Mouse (Mus musculus): ENCODE measurements around the gene Filip1. TPM values are rescaled to one million over a fixed set of nuclear protein-coding genes. Genes with fewer than 3 reads are reported as not detected.
"Not testable (repeated sequence)": the region's sequence is repeated elsewhere in the genome, so short reads cannot be mapped to it uniquely, and the experiment has no call there.

Gene Filip1
- 4.8 and 9.4 TPM in 2 replicates for polyA plus RNA-seq (2012; rRNA removed)

GRCm38 (mm10) chr9:80012751-80013150 lies at the start of gene Filip1:
Gene Filip1 (minus strand): TSS chr9:80012851.
- 35% methylated on average over 7 of the region's 7 CpGs for WGBS
- no peak within 1 kb of the TSS for H3K4me3 ChIP-seq (replicated peaks; ENCODE audit: extremely low read depth, low read depth, low read length)
- TF ChIP-seq CTCF (IDR thresholded peaks at IDR 0.05; ENCODE audit: insufficient read depth, low read length) (no peak), POLR2A (IDR thresholded peaks at IDR 0.05; ENCODE audit: borderline replicate concordance, extremely low read depth, low read depth, low read length) (no peak)

GRCm38 (mm10) chr9:80057690-80058089 lies 45.0 kb upstream of the Filip1 start:
- Histone ChIP-seq H3K4me1 (ENCODE audit: control insufficient read depth, insufficient read depth, low read length) (no peaks in the 10 kb centered on the region), H3K4me3 (replicated peaks; ENCODE audit: extremely low read depth, low read depth, low read length) (no peak overlapping the region)
- WGBS, result 56% methylated on average over 2 of the region's 2 CpGs
- DNase-seq, result no peak
- TF ChIP-seq POLR2A (IDR thresholded peaks at IDR 0.05; ENCODE audit: borderline replicate concordance, extremely low read depth, low read depth, low read length), result no peak
- no peak for TF ChIP-seq CTCF (IDR thresholded peaks at IDR 0.05; ENCODE audit: insufficient read depth, low read length)

More at GRCm38 (mm10) chr9:80012751-80013150, at the start of gene Filip1:
- H3K4me1 ChIP-seq (ENCODE audit: control insufficient read depth, insufficient read depth, low read length), result no peaks in the 10 kb centered on the region
- DNase-seq, result no peak

GRCm38 (mm10) chr9:80052951-80053350 lies 40.3 kb upstream of the Filip1 start:
- WGBS, result 85% methylated on average over 5 of the region's 5 CpGs

GRCm38 (mm10) chr9:80049271-80049670 lies 36.6 kb upstream of the Filip1 start:
- not testable (repeated sequence) for H3K4me1 ChIP-seq (ENCODE audit: control insufficient read depth, insufficient read depth, low read length); DNase-seq; H3K4me3 ChIP-seq (replicated peaks; ENCODE audit: extremely low read depth, low read depth, low read length)
- WGBS, result 65% methylated on average over 5 of the region's 5 CpGs

More at GRCm38 (mm10) chr9:80052951-80053350, 40.3 kb upstream of the Filip1 start:
- no peaks in the 10 kb centered on the region for H3K4me1 ChIP-seq (ENCODE audit: control insufficient read depth, insufficient read depth, low read length)
- H3K4me3 ChIP-seq (replicated peaks; ENCODE audit: extremely low read depth, low read depth, low read length), result no peak overlapping the region
- DNase-seq, result no peak
- TF ChIP-seq POLR2A (IDR thresholded peaks at IDR 0.05; ENCODE audit: borderline replicate concordance, extremely low read depth, low read depth, low read length) (no peak), CTCF (IDR thresholded peaks at IDR 0.05; ENCODE audit: insufficient read depth, low read length) (no peak)

GRCm38 (mm10) chr9:80044301-80044700 lies 31.6 kb upstream of the Filip1 start:
- H3K4me3 ChIP-seq (replicated peaks; ENCODE audit: extremely low read depth, low read depth, low read length); DNase-seq; H3K4me1 ChIP-seq (ENCODE audit: control insufficient read depth, insufficient read depth, low read length): not testable (repeated sequence)
- 83% methylated on average over 4 of the region's 4 CpGs for WGBS

- TF ChIP-seq POLR2A (IDR thresholded peaks at IDR 0.05; ENCODE audit: borderline replicate concordance, extremely low read depth, low read depth, low read length), result no peak
- TF ChIP-seq CTCF (IDR thresholded peaks at IDR 0.05; ENCODE audit: insufficient read depth, low read length), result no peak
- DNase-seq, result no peak
- H3K4me1 ChIP-seq (ENCODE audit: control insufficient read depth, insufficient read depth, low read length), result no peaks in the 10 kb centered on the region
- 28% methylated on average over 2 of the region's 2 CpGs for WGBS
- no peak overlapping the region for H3K4me3 ChIP-seq (replicated peaks; ENCODE audit: extremely low read depth, low read depth, low read length)
Measured at GRCm38 (mm10) chr9:80039296-80039815, 26.7 kb upstream of the Filip1 start.

- Histone ChIP-seq H3K4me1 (ENCODE audit: control insufficient read depth, insufficient read depth, low read length) (no peaks in the 10 kb centered on the region), H3K4me3 (replicated peaks; ENCODE audit: extremely low read depth, low read depth, low read length) (no peak overlapping the region)
- TF ChIP-seq CTCF (IDR thresholded peaks at IDR 0.05; ENCODE audit: insufficient read depth, low read length) (no peak), POLR2A (IDR thresholded peaks at IDR 0.05; ENCODE audit: borderline replicate concordance, extremely low read depth, low read depth, low read length) (no peak)
- DNase-seq, result no peak
Measured at GRCm38 (mm10) chr9:80037997-80038383, 25.3 kb upstream of the Filip1 start.

- TF ChIP-seq POLR2A (IDR thresholded peaks at IDR 0.05; ENCODE audit: borderline replicate concordance, extremely low read depth, low read depth, low read length), result no peak
- TF ChIP-seq CTCF (IDR thresholded peaks at IDR 0.05; ENCODE audit: insufficient read depth, low read length), result no peak
- 56% methylated on average over 13 of the region's 13 CpGs for WGBS
- no peak for DNase-seq
Measured at GRCm38 (mm10) chr9:80037262-80037996, 24.8 kb upstream of the Filip1 start.

GRCm38 (mm10) chr9:80026581-80027021 lies 13.9 kb upstream of the Filip1 start:
- no peak overlapping the region for H3K4me3 ChIP-seq (replicated peaks; ENCODE audit: extremely low read depth, low read depth, low read length)
- WGBS, result 42% methylated on average over 6 of the region's 6 CpGs
- no peak for TF ChIP-seq CTCF (IDR thresholded peaks at IDR 0.05; ENCODE audit: insufficient read depth, low read length)
- DNase-seq, result no peak
- H3K4me1 ChIP-seq (ENCODE audit: control insufficient read depth, insufficient read depth, low read length), result peaks cover 3% of the 10 kb centered on the region

More at GRCm38 (mm10) chr9:80037262-80037996, 24.8 kb upstream of the Filip1 start:
- no peaks in the 10 kb centered on the region for H3K4me1 ChIP-seq (ENCODE audit: control insufficient read depth, insufficient read depth, low read length)
- no peak overlapping the region for H3K4me3 ChIP-seq (replicated peaks; ENCODE audit: extremely low read depth, low read depth, low read length)

- WGBS, result 2% methylated on average over 2 of the region's 2 CpGs
- Histone ChIP-seq H3K4me1 (ENCODE audit: control insufficient read depth, insufficient read depth, low read length) (peaks cover 3% of the 10 kb centered on the region), H3K4me3 (replicated peaks; ENCODE audit: extremely low read depth, low read depth, low read length) (no peak overlapping the region)
- peak; percentile 39 for DNase-seq
- TF ChIP-seq CTCF (IDR thresholded peaks at IDR 0.05; ENCODE audit: insufficient read depth, low read length) (peak; percentile 51), POLR2A (IDR thresholded peaks at IDR 0.05; ENCODE audit: borderline replicate concordance, extremely low read depth, low read depth, low read length) (no peak)
Measured at GRCm38 (mm10) chr9:80026017-80026416, 13.4 kb upstream of the Filip1 start.

GRCm38 (mm10) chr9:80025347-80025746 lies 12.7 kb upstream of the Filip1 start:
- 91% methylated on average over 5 of the region's 5 CpGs for WGBS
- H3K4me3 ChIP-seq (replicated peaks; ENCODE audit: extremely low read depth, low read depth, low read length); H3K4me1 ChIP-seq (ENCODE audit: control insufficient read depth, insufficient read depth, low read length); DNase-seq: not testable (repeated sequence)
